Mouse (Mus musculus): ENCODE results near the gene Olfr339. TPM values are rescaled to one million over a fixed set of nuclear protein-coding genes. Genes with fewer than 3 reads are reported as not detected.
A peak's percentile ranks its signal among the peaks of the same experiment; 100 is the strongest.
"Not testable (repeated sequence)": the region's sequence is repeated elsewhere in the genome, so short reads cannot be mapped to it uniquely, and the experiment has no call there.

The Olfr339 gene
- not detected in 2 replicates for polyA plus RNA-seq (2011; ENCODE audit: insufficient read depth, insufficient read length, low read depth, missing spikeins)

DNA sequence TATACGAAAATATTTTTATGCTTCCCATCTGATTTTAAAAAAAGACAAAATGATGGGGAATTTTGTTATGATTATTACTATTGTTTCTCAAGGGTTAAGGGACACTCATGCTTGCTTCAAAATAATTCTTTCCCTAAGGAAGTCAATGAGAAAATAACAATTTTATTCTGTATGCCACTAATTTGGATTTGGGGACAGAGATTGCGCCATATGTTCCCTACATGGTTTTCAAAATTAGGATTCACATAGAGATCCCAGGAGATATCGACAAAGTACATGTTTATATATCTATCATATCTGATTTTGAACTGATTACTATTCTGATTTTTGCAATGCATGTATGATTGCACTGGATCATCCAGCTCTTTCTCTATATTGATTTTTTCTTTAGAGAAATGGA lies at the start of gene Olfr339:
Gene Olfr339 (plus strand): TSS at position 301 of the 400 bp plus-strand sequence.
- Histone ChIP-seq H3K36me3 (ENCODE audit: control insufficient read depth, insufficient read depth, low read length, poor library complexity, severe bottlenecking) (no peaks in the 10 kb centered on the region), H3K27ac (ENCODE audit: insufficient read depth, low read length) (no peak within 1 kb of the TSS), H3K27me3 (ENCODE audit: control insufficient read depth, insufficient read depth, low read length, poor library complexity, severe bottlenecking) (no peaks in the 10 kb centered on the region), H3K4me1 (ENCODE audit: control insufficient read depth, insufficient read depth, low read length) (no peaks in the 10 kb centered on the region), H3K4me3 (ENCODE audit: low read depth, low read length) (no peak within 1 kb of the TSS), H3K9ac (ENCODE audit: low read depth, poor library complexity, severe bottlenecking) (no peak within 1 kb of the TSS), H3K9me3 (replicated peaks; ENCODE audit: control insufficient read depth, insufficient read depth, low read length, poor library complexity, severe bottlenecking) (peaks cover under 1% of the 10 kb centered on the region; the same call in 1 of the 2 replicates)
- no peak for TF ChIP-seq EP300 (IDR thresholded peaks at IDR 0.05; ENCODE audit: insufficient read depth, low read depth, low read length)
- no peak for TF ChIP-seq CTCF (IDR thresholded peaks at IDR 0.05; ENCODE audit: low read depth, low read length)
- TF ChIP-seq POLR2A (IDR thresholded peaks at IDR 0.05; ENCODE audit: insufficient read depth, low read length), result no peak

DNA sequence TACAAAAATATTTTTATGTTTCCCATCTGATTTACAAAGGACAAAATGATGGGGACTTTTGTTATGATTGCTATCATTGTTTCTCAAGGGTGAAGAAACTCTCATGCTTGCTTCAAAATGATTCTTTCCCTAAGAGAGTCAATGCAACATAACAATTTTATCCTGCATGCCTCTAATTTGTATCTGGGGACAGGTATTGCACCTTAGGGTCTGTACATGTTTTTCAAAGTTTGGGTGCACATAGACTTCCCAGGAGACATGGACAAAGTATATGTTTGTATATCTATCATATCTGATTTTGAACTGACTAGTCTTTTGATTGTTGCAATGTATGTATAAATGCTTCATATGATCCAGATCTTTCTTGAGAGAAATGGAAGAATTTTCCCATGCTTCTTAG lies 45.5 kb upstream of the Olfr339 start, which contains the start of gene Olfr338:
Gene Olfr338 (plus strand): TSS at position 301 of the 400 bp plus-strand sequence.
- H3K4me3 ChIP-seq (ENCODE audit: low read depth, low read length), result no peak within 1 kb of the TSS
- no peaks in the 10 kb centered on the region for H3K36me3 ChIP-seq (ENCODE audit: control insufficient read depth, insufficient read depth, low read length, poor library complexity, severe bottlenecking)
- H3K9ac ChIP-seq (ENCODE audit: low read depth, poor library complexity, severe bottlenecking), result no peak within 1 kb of the TSS
- no peaks in the 10 kb centered on the region for H3K4me1 ChIP-seq (ENCODE audit: control insufficient read depth, insufficient read depth, low read length)
- H3K27me3 ChIP-seq (ENCODE audit: control insufficient read depth, insufficient read depth, low read length, poor library complexity, severe bottlenecking), result no peaks in the 10 kb centered on the region
- H3K27ac ChIP-seq (ENCODE audit: insufficient read depth, low read length), result no peak within 1 kb of the TSS
- TF ChIP-seq EP300 (IDR thresholded peaks at IDR 0.05; ENCODE audit: insufficient read depth, low read depth, low read length) (no peak), CTCF (IDR thresholded peaks at IDR 0.05; ENCODE audit: low read depth, low read length) (no peak), POLR2A (IDR thresholded peaks at IDR 0.05; ENCODE audit: insufficient read depth, low read length) (no peak)
- H3K9me3 ChIP-seq (replicated peaks; ENCODE audit: control insufficient read depth, insufficient read depth, low read length, poor library complexity, severe bottlenecking), result no peaks in the 10 kb centered on the region

DNA sequence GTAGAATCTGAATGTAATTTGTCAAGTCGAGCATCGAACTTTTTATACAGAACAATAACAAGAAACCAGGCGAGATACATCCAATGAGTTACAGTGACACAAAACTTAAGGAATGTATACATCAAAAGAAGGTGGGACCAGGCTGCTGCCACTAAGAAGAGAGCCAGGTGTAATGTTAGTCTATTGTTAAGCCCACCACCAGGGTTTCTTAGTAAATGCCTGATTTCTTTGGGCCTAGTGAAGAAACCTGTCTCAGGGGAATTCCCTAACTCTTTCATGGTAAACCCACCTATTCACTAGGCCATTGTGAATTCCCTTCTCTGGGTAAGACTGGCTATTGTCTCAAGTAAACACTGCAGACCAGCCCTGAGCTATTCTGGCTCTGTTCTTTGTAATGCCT lies 3.6 kb upstream of the Olfr339 start:
- not testable (repeated sequence) for H3K4me1 ChIP-seq (ENCODE audit: control insufficient read depth, insufficient read depth, low read length); H3K9ac ChIP-seq (ENCODE audit: low read depth, poor library complexity, severe bottlenecking); H3K27me3 ChIP-seq (ENCODE audit: control insufficient read depth, insufficient read depth, low read length, poor library complexity, severe bottlenecking); H3K4me3 ChIP-seq (ENCODE audit: low read depth, low read length); H3K36me3 ChIP-seq (ENCODE audit: control insufficient read depth, insufficient read depth, low read length, poor library complexity, severe bottlenecking)
- Histone ChIP-seq H3K9me3 (replicated peaks; ENCODE audit: control insufficient read depth, insufficient read depth, low read length, poor library complexity, severe bottlenecking) (peaks cover 13% of the 10 kb centered on the region), H3K27ac (ENCODE audit: insufficient read depth, low read length) (peak overlapping the region; percentile 96)

DNA sequence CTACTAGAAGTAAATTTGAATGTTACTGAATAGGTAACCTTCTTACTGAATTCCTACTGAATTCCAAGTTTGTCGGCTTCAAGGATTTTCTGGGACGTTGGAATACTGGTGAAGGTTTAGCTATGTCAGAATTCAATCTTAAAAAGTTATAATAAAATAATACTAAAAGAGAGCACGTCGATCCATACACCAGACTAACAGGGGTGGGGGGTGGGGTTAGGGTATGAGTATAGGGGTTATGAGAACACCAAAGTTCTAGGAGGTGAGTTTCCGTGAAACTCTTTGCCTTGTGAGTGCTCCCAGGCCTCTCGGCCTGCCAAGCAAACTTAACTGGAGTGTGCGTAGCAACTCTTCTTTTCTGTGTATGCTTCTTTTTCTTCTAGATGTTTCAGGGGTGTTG lies 3.2 kb upstream of the Olfr339 start:
- not testable (repeated sequence) for H3K4me1 ChIP-seq (ENCODE audit: control insufficient read depth, insufficient read depth, low read length); H3K4me3 ChIP-seq (ENCODE audit: low read depth, low read length); H3K27me3 ChIP-seq (ENCODE audit: control insufficient read depth, insufficient read depth, low read length, poor library complexity, severe bottlenecking); H3K9ac ChIP-seq (ENCODE audit: low read depth, poor library complexity, severe bottlenecking); H3K36me3 ChIP-seq (ENCODE audit: control insufficient read depth, insufficient read depth, low read length, poor library complexity, severe bottlenecking)
- Histone ChIP-seq H3K27ac (ENCODE audit: insufficient read depth, low read length) (peak overlapping the region; percentile 93), H3K9me3 (replicated peaks; ENCODE audit: control insufficient read depth, insufficient read depth, low read length, poor library complexity, severe bottlenecking) (peaks cover 13% of the 10 kb centered on the region)

GRCm38 (mm10) chr2:36452287-36452686 lies 33.5 kb downstream of the Olfr339 start, which contains the start of gene Olfr340:
Olfr340 (plus strand) TSS chr2:36452587.
- Histone ChIP-seq H3K36me3 (ENCODE audit: control insufficient read depth, insufficient read depth, low read length, poor library complexity, severe bottlenecking) (no peaks in the 10 kb centered on the region), H3K27me3 (ENCODE audit: control insufficient read depth, insufficient read depth, low read length, poor library complexity, severe bottlenecking) (no peaks in the 10 kb centered on the region), H3K4me1 (ENCODE audit: control insufficient read depth, insufficient read depth, low read length) (no peaks in the 10 kb centered on the region), H3K9ac (ENCODE audit: low read depth, poor library complexity, severe bottlenecking) (no peak within 1 kb of the TSS), H3K4me3 (ENCODE audit: low read depth, low read length) (no peak within 1 kb of the TSS), H3K9me3 (replicated peaks; ENCODE audit: control insufficient read depth, insufficient read depth, low read length, poor library complexity, severe bottlenecking) (peaks cover 9% of the 10 kb centered on the region), H3K27ac (ENCODE audit: insufficient read depth, low read length) (no peak within 1 kb of the TSS)
- TF ChIP-seq EP300 (IDR thresholded peaks at IDR 0.05; ENCODE audit: insufficient read depth, low read depth, low read length) (no peak), CTCF (IDR thresholded peaks at IDR 0.05; ENCODE audit: low read depth, low read length) (no peak), POLR2A (IDR thresholded peaks at IDR 0.05; ENCODE audit: insufficient read depth, low read length) (no peak)

GRCm38 (mm10) chr2:36473634-36474033 lies 54.9 kb downstream of the Olfr339 start:
- no peaks in the 10 kb centered on the region for H3K4me1 ChIP-seq (ENCODE audit: control insufficient read depth, insufficient read depth, low read length)
- TF ChIP-seq POLR2A (IDR thresholded peaks at IDR 0.05; ENCODE audit: insufficient read depth, low read length), result no peak
- TF ChIP-seq EP300 (IDR thresholded peaks at IDR 0.05; ENCODE audit: insufficient read depth, low read depth, low read length), result no peak
- no peak for TF ChIP-seq CTCF (IDR thresholded peaks at IDR 0.05; ENCODE audit: low read depth, low read length)
- H3K4me3 ChIP-seq (ENCODE audit: low read depth, low read length), result no peak overlapping the region
- H3K9me3 ChIP-seq (replicated peaks; ENCODE audit: control insufficient read depth, insufficient read depth, low read length, poor library complexity, severe bottlenecking), result no peaks in the 10 kb centered on the region
- H3K27ac ChIP-seq (ENCODE audit: insufficient read depth, low read length), result no peak overlapping the region
- H3K36me3 ChIP-seq (ENCODE audit: control insufficient read depth, insufficient read depth, low read length, poor library complexity, severe bottlenecking), result no peaks in the 10 kb centered on the region
- no peaks in the 10 kb centered on the region for H3K27me3 ChIP-seq (ENCODE audit: control insufficient read depth, insufficient read depth, low read length, poor library complexity, severe bottlenecking)
- no peak overlapping the region for H3K9ac ChIP-seq (ENCODE audit: low read depth, poor library complexity, severe bottlenecking)

Other genes starting within 250 kb of the Olfr339 start
- 2.2 and 2.3 TPM in 2 replicates for gene Ptgs1, start 188.5 kb upstream of the Olfr339 start, polyA plus RNA-seq (2011; ENCODE audit: insufficient read depth, insufficient read length, low read depth, missing spikeins)
- not detected in 2 replicates for gene Olfr338, start 45.4 kb upstream of the Olfr339 start, polyA plus RNA-seq (2011; ENCODE audit: insufficient read depth, insufficient read length, low read depth, missing spikeins)
- gene Olfr340, start 33.6 kb downstream of the Olfr339 start, polyA plus RNA-seq (2011; ENCODE audit: insufficient read depth, insufficient read length, low read depth, missing spikeins), result not detected in 2 replicates
- gene Olfr341, start 63.5 kb downstream of the Olfr339 start, polyA plus RNA-seq (2011; ENCODE audit: insufficient read depth, insufficient read length, low read depth, missing spikeins), result not detected in 2 replicates
- gene Olfr342, start 106.1 kb downstream of the Olfr339 start, polyA plus RNA-seq (2011; ENCODE audit: insufficient read depth, insufficient read length, low read depth, missing spikeins), result not detected in 2 replicates
- 0.10 TPM in 1 of 2 replicates, not detected in the other for gene Olfr344, start 147.7 kb downstream of the Olfr339 start, polyA plus RNA-seq (2011; ENCODE audit: insufficient read depth, insufficient read length, low read depth, missing spikeins)
- gene Olfr345, start 221.1 kb downstream of the Olfr339 start, polyA plus RNA-seq (2011; ENCODE audit: insufficient read depth, insufficient read length, low read depth, missing spikeins), result not detected in 2 replicates